Mouse (Mus musculus) gonadal fat pad, adult 2 months (tissue): Measurements from ENCODE around the gene Tmem151a. TPM values are rescaled to one million over a fixed set of nuclear protein-coding genes. Genes with fewer than 3 reads are reported as not detected.
"Not testable (repeated sequence)": the region's sequence is repeated elsewhere in the genome, so short reads cannot be mapped to it uniquely, and the experiment has no call there.

Experiments
- DNase-seq: peaks from one replicate; pipeline ENCODE4 v3.0.0-alpha.2; 2012; ENCODE audit warnings: low read depth
- polyA plus RNA-seq: library from polyadenylated mRNA; depleted of rRNA; stranded (reverse); fragments of >200 nt; gene quantifications from 2 replicates; pipeline ENCODE4 v1.2.3, GENCODE M21; 2012

The Tmem151a gene
- polyA plus RNA-seq, 1 experiment, result 3.4 TPM

- no peak for DNase-seq
These were observed 9.6 kb upstream of the Tmem151a start for GRCm38 (mm10) chr19:5094746-5095417.

GRCm38 (mm10) chr19:5094243-5094632, 8.9 kb upstream of the Tmem151a start:
- no peak for DNase-seq

- DNase-seq, result no peak
These were observed 8.3 kb upstream of the Tmem151a start for GRCm38 (mm10) chr19:5093481-5094242.

- no peak for DNase-seq
These were observed 6.8 kb upstream of the Tmem151a start for GRCm38 (mm10) chr19:5092083-5092482.

- DNase-seq, result no peak
These were observed 4.0 kb upstream of the Tmem151a start for GRCm38 (mm10) chr19:5089324-5089723.

- DNase-seq, result peak; percentile 96
These were observed 2.8 kb upstream of the Tmem151a start, which contains the start of gene Yif1a for GRCm38 (mm10) chr19:5087884-5088728. Yif1a (plus strand) TSS chr19:5088538.

- not testable (repeated sequence) for DNase-seq
These were observed 1.2 kb upstream of the Tmem151a start for GRCm38 (mm10) chr19:5086533-5086932.

- no peak for DNase-seq
These were observed 542 bp downstream of the Tmem151a start for GRCm38 (mm10) chr19:5084834-5085144.

GRCm38 (mm10) chr19:5083961-5084833, 1.1 kb downstream of the Tmem151a start:
- no peak for DNase-seq

GRCm38 (mm10) chr19:5082596-5082995, 2.7 kb downstream of the Tmem151a start:
- no peak for DNase-seq

GRCm38 (mm10) chr19:5082005-5082404, 3.3 kb downstream of the Tmem151a start:
- DNase-seq, result no peak

GRCm38 (mm10) chr19:5079279-5079678, 6.1 kb downstream of the Tmem151a start:
- DNase-seq, result no peak

GRCm38 (mm10) chr19:5073518-5073917, 11.8 kb downstream of the Tmem151a start:
- DNase-seq, result no peak

- no peak for DNase-seq
These were observed 12.3 kb downstream of the Tmem151a start for GRCm38 (mm10) chr19:5073028-5073427.

- DNase-seq, result no peak
These were observed 12.8 kb downstream of the Tmem151a start for GRCm38 (mm10) chr19:5072389-5073019.

GRCm38 (mm10) chr19:5071545-5072369, 13.6 kb downstream of the Tmem151a start:
- no peak for DNase-seq

GRCm38 (mm10) chr19:5071077-5071476, 14.3 kb downstream of the Tmem151a start:
- DNase-seq, result no peak

GRCm38 (mm10) chr19:5069978-5070377, 15.4 kb downstream of the Tmem151a start:
- no peak for DNase-seq

GRCm38 (mm10) chr19:5069486-5069885, 15.8 kb downstream of the Tmem151a start:
- no peak for DNase-seq
